Mouse (Mus musculus) forebrain, embryonic 16.5 days (tissue): ENCODE results near the gene Ace2. TPM values are rescaled to one million over a fixed set of nuclear protein-coding genes. Genes with fewer than 3 reads are reported as not detected.

Experiments
- ATAC-seq: fragments of 200-750 bp; cut with Nextera tagmentation; 2 replicates; pipeline ENCODE4 v1.8.0; 2017; ENCODE audit warnings: mild to moderate bottlenecking, moderate library complexity
- H3K27ac ChIP-seq: fragments of 300-500 bp; sonication (generic); 2 replicates; pipeline ENCODE4 v1.5.1; 2014; ENCODE audit warnings: low read length, control low read depth
- H3K27me3 ChIP-seq: fragments of 300-500 bp; sonication (generic); replicated peaks from 2 replicates; pipeline ENCODE4 v1.6.1; 2014; ENCODE audit warnings: low read length; ENCODE audit not compliant: control insufficient read depth, insufficient read depth
- H3K36me3 ChIP-seq: fragments of 300-500 bp; sonication (generic); 2 replicates; pipeline ENCODE4 v1.6.1; 2014; ENCODE audit not compliant: control insufficient read depth, insufficient read depth
- H3K4me1 ChIP-seq: fragments of 300-500 bp; sonication (generic); replicated peaks from 2 replicates; pipeline ENCODE4 v1.6.1; 2014; ENCODE audit warnings: low read length; ENCODE audit not compliant: control insufficient read depth, insufficient read depth
- H3K4me2 ChIP-seq: fragments of 300-500 bp; sonication (generic); 2 replicates; pipeline ENCODE4 v1.6.1; 2014; ENCODE audit warnings: mild to moderate bottlenecking, low read length, control low read depth
- H3K4me3 ChIP-seq: fragments of 300-500 bp; sonication (generic); replicated peaks from 2 replicates; pipeline ENCODE4 v1.5.1; 2014; ENCODE audit warnings: mild to moderate bottlenecking, low read length, control low read depth
- H3K9ac ChIP-seq: fragments of 300-500 bp; sonication (generic); replicated peaks from 2 replicates; pipeline ENCODE4 v1.6.1; 2014; ENCODE audit warnings: low read depth, low read length, control low read depth
- H3K9me3 ChIP-seq: fragments of 300-500 bp; sonication (generic); 2 replicates; pipeline ENCODE4 v1.6.1; 2016; ENCODE audit warnings: low read length; ENCODE audit not compliant: control insufficient read depth
- WGBS: fragments of 180-500 bp; shearing (Covaris S2); extraction: QIAGEN DNeasy Blood & Tissue Kit; methylation state at CpG from one replicate; pipeline ENCODE4 v1.1.7; 2014; 5-methylcytosine and 5-hydroxymethylcytosine counted together
- polyA plus RNA-seq: library from polyadenylated mRNA; unstranded; fragments of >200 nt; fragmentation: Nextera tagmentation; extraction: Ambion mirVana; gene quantifications from 2 replicates; pipeline ENCODE4 v1.2.1, GENCODE M21; 2015

Ace2 gene
- polyA plus RNA-seq, 1 experiment from 2014 or later, result not detected

DNA sequence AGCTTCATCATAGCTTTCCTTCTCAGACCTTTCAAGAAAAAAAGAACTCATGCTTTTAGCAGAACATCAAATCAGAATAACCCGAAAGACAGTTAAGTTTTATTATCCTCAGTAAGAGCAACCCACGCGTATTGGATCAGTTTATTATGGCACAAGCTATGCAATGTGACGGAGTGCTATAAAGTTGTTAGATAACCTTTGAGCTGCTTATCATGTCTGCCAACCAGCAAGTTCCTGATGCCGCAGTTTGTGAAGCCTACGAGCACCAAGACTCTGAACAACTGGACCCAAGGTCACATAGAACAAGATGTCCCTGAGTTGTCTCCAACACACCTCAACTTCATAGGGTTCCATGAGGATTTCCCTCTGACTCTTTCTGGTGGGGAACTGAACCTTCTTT, 25.4 kb upstream of the Ace2 start:
- no peaks in the 10 kb centered on the region for H3K36me3 ChIP-seq
- H3K4me3 ChIP-seq, result no peak overlapping the region
- 93% methylated on average over 6 of the region's 6 CpGs for WGBS
- H3K27me3 ChIP-seq, result no peaks in the 10 kb centered on the region
- H3K9me3 ChIP-seq, result no peaks in the 10 kb centered on the region
- no peak overlapping the region for H3K27ac ChIP-seq
- H3K4me1 ChIP-seq, result no peaks in the 10 kb centered on the region
- H3K4me2 ChIP-seq, result no peak overlapping the region
- no peak overlapping the region for H3K9ac ChIP-seq
- ATAC-seq, result no peak

DNA sequence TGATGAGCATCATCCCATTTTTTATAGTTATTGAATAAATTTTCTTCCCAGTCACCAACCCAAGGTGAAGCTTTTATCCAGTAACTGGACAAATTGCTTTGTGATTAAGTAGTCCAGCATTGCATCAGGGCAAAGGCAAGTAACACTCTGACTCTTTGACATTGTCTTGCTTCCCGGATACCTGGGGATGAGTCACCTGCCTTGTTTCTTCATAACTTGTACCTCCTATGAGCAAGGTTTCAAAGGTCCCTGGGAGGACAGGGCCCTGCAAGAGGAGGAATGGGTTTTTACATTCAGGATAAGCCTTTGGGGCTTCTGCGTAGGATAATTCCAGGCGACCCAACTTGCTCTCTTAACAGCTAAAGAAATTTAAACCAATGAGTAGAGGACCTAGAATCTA, 15.2 kb upstream of the Ace2 start:
- ATAC-seq, result no peak
- WGBS, result 93% methylated on average over 3 of the region's 3 CpGs
- Histone ChIP-seq H3K4me3 (no peak overlapping the region), H3K36me3 (no peaks in the 10 kb centered on the region), H3K27ac (no peak overlapping the region), H3K9me3 (no peaks in the 10 kb centered on the region), H3K4me1 (no peaks in the 10 kb centered on the region), H3K4me2 (no peak overlapping the region), H3K9ac (no peak overlapping the region), H3K27me3 (no peaks in the 10 kb centered on the region)

DNA sequence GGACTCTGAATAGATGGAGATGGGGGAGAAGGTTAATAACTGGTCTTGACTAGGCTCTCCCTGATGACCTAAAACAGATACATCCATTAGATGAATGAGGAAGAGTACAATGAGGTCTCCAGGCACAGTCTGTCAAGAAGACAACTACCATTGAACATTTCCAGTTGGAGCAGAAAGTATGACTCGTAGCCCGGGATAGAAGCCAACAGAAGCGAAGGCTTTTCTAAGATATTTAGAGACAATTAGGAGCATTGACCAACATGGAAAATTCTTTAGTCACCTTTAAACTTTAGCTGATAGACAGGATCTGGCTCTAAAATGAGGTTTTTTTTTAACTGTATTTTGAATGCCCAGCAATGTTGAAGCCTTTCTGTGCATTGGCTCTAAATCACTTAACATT, 5.6 kb upstream of the Ace2 start:
- Histone ChIP-seq H3K4me2 (no peak overlapping the region), H3K9ac (no peak overlapping the region), H3K36me3 (no peaks in the 10 kb centered on the region), H3K9me3 (no peaks in the 10 kb centered on the region), H3K4me1 (no peaks in the 10 kb centered on the region), H3K4me3 (no peak overlapping the region), H3K27me3 (no peaks in the 10 kb centered on the region), H3K27ac (no peak overlapping the region)
- no peak for ATAC-seq
- 89% methylated on average over 3 of the region's 3 CpGs for WGBS

DNA sequence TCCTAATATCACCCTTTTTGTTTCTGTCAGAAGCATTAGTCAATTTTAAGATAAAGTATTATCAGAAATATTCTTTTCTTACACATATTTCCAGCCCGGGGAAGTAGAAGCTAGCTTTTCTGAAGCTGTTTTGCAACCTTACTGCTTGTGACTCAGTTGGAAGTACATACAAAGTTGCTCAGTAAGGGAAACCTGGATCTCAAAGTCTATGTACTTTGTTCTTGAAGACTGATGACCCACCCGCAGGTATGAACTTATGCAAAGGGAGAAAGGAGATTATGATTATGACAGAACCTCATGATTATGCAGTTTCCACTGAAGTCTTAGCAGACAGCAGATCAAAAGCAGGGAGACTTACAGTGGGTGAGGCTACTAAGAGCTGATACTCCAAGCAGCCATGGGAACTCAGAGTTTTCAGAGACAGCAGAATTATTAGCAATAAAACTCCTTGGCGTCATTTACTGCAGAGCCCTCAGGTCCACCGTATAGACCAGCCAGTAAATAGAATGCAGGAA, 3.8 kb upstream of the Ace2 start:
- Histone ChIP-seq H3K4me1 (no peaks in the 10 kb centered on the region), H3K4me2 (no peak overlapping the region), H3K27me3 (no peaks in the 10 kb centered on the region), H3K27ac (no peak overlapping the region), H3K4me3 (no peak overlapping the region), H3K9me3 (no peaks in the 10 kb centered on the region), H3K9ac (no peak overlapping the region), H3K36me3 (no peaks in the 10 kb centered on the region)
- 92% methylated on average over 4 of the region's 4 CpGs for WGBS
- no peak for ATAC-seq

DNA sequence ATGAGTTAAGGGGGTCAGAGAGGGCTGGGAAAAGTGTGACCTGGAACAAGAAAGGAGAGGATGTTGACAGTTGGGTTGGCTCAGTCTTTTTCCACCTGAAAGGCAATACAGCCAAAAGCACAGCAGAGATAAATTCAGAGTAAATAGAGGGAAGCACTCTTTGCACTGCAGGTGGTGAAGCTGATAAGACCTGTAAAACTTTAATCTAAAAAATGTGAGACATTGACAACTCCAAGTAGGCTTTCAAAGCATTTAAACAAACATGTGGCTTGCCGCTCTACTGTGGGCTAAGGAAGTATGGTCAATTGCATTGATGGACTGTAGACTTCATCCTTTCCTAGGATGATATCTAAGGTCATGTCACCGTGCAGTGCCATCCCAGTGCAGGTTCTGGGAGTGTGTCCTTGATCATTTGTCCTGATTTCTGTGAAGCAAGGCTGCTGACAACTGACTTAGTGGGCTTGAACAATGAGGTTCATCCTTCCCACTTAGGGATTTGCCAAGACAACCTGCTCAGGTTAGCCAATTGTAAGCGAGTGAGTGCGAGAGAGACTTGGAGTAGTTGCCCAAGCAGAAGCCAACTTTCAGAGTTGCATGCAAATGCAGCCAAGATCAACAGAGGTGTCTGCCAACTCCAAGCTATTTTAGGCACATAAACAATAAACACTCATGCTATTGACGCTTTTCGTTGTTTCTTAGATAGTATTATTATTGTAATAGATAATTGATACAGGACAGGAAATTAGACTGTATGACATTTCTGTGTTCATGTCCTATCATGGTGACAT, 6.5 kb downstream of the Ace2 start:
- no peak overlapping the region for H3K4me3 ChIP-seq
- H3K36me3 ChIP-seq, result no peaks in the 10 kb centered on the region
- no peaks in the 10 kb centered on the region for H3K9me3 ChIP-seq
- no peaks in the 10 kb centered on the region for H3K27me3 ChIP-seq
- H3K27ac ChIP-seq, result no peak overlapping the region
- WGBS, result 84% methylated on average over 6 of the region's 6 CpGs
- ATAC-seq, result no peak
- no peak overlapping the region for H3K4me2 ChIP-seq
- no peaks in the 10 kb centered on the region for H3K4me1 ChIP-seq
- no peak overlapping the region for H3K9ac ChIP-seq

DNA sequence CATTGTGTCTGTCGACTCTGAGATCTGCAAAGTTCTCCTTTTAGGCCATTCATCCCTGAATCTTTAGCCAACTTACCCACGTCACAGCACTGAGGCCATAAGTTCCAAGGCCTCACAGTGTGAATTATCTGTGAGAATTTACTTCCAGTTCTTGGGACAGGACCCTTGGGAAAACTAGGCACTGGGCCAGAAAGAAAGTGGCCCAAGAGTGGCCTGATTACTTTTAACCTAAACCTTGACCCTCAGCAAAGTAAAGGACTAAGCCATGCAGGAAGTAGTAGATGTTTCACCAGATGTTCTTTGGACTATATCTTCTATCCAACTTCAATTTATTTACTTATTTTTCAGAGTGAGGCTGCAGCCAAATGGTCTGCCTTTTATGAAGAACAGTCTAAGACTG, 13.6 kb downstream of the Ace2 start:
- no peaks in the 10 kb centered on the region for H3K36me3 ChIP-seq
- H3K27me3 ChIP-seq, result no peaks in the 10 kb centered on the region
- H3K27ac ChIP-seq, result no peak overlapping the region
- no peaks in the 10 kb centered on the region for H3K9me3 ChIP-seq
- no peak overlapping the region for H3K4me2 ChIP-seq
- no peak overlapping the region for H3K9ac ChIP-seq
- no peak overlapping the region for H3K4me3 ChIP-seq
- 72% methylated on average over 2 of the region's 2 CpGs for WGBS
- no peak for ATAC-seq
- no peaks in the 10 kb centered on the region for H3K4me1 ChIP-seq

DNA sequence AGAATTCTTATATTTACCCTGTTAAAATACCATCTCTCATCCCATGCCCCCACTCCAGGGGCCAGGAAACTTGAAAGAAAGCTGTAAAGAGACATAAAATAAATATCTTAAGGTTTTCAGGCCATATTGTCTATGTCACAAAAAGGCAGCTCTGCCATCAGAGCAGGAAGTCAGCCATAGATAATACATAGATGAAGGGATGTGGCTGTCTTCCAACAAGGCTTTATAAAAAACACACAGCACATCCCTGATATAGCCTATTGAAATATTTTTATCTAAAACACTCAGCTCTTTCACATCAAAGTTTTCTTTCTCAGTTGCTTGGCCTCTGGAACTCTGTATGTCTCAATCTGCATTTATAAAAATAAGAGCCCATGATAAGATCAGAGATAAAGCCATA, 14.5 kb downstream of the Ace2 start:
- Histone ChIP-seq H3K27me3 (no peaks in the 10 kb centered on the region), H3K36me3 (no peaks in the 10 kb centered on the region), H3K9ac (no peak overlapping the region), H3K9me3 (no peaks in the 10 kb centered on the region), H3K27ac (no peak overlapping the region), H3K4me3 (no peak overlapping the region), H3K4me2 (no peak overlapping the region), H3K4me1 (no peaks in the 10 kb centered on the region)
- ATAC-seq, result no peak

DNA sequence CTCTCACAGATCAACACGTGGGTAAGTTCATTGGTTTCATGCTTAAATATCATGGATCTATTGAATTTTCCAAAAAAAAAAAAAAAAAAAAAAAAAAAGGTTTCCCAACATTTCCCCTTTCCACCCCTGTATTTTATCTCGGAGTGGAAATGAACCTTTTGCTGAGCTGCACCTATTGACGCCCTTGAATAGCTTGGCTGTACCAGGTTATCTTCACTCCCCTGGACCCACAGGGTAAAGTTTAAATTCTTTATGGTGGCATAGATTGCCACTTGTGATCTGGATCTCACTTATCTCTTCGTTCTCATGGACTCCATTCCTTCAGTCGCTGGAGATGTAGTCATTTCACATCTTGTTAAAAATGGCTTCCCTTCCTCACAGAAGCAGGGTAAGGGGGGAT, 15.5 kb downstream of the Ace2 start:
- Histone ChIP-seq H3K4me2 (no peak overlapping the region), H3K27ac (no peak overlapping the region), H3K9ac (no peak overlapping the region), H3K9me3 (no peaks in the 10 kb centered on the region), H3K27me3 (no peaks in the 10 kb centered on the region), H3K4me1 (no peaks in the 10 kb centered on the region), H3K4me3 (no peak overlapping the region), H3K36me3 (no peaks in the 10 kb centered on the region)
- ATAC-seq, result no peak
- 83% methylated on average over 5 of the region's 5 CpGs for WGBS

DNA sequence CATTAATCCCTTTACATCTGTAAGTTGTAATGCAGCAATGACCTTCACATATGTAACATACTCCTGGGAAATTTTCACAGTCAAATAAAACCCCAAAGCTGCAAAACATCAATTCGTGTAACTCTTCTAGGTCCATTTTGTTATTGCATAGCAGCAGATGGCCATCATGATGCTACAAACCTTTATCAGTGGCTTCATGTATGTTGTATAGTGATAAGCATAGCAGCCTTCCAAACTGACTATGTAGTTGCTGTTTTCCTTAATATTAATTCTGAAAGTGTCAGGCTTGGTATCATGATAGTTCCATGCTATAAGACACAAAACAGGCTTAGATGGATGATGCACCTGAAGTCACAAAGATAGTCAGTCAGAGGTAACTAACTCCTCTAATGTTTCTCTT, 25.5 kb downstream of the Ace2 start:
- no peak for ATAC-seq
- Histone ChIP-seq H3K9ac (no peak overlapping the region), H3K4me2 (no peak overlapping the region), H3K4me3 (no peak overlapping the region), H3K4me1 (no peaks in the 10 kb centered on the region), H3K27me3 (no peaks in the 10 kb centered on the region), H3K36me3 (no peaks in the 10 kb centered on the region), H3K27ac (no peak overlapping the region), H3K9me3 (no peaks in the 10 kb centered on the region)
- 92% methylated on average over 1 of the region's 1 CpGs for WGBS

DNA sequence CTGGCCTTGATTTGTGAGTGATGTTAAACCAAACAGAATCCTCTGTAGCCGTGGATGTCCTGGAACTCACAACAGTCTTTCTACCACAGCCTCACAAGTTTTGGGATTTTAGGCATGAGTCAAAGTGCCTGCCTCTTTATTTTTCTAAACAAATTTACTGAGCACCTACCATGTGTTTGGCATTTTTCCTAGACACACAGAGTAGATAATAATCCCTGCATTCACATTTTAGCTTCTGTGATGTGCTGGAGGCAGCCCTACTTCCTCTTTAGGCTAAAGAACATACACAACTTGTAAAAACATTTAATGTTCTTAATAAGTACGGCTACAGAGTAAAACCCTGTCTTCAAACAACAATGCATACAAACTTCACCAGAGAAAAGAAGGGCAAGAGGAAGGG, 31.9 kb downstream of the Ace2 start:
- ATAC-seq, result no peak
- Histone ChIP-seq H3K27ac (no peak overlapping the region), H3K9ac (no peak overlapping the region), H3K4me1 (no peaks in the 10 kb centered on the region), H3K4me3 (no peak overlapping the region), H3K27me3 (no peaks in the 10 kb centered on the region), H3K36me3 (no peaks in the 10 kb centered on the region), H3K4me2 (no peak overlapping the region), H3K9me3 (no peaks in the 10 kb centered on the region)
- WGBS, result 81% methylated on average over 2 of the region's 2 CpGs
